Mouse (Mus musculus) intestine, embryonic 14.5 days (tissue): ENCODE results near the gene Fam185a. TPM values are rescaled to one million over a fixed set of nuclear protein-coding genes. Genes with fewer than 3 reads are reported as not detected.

ENCODE experiments used
- ATAC-seq: fragments of 200-750 bp; cut with Nextera tagmentation; replicated peaks from 2 replicates; pipeline ENCODE4 v1.8.0; 2017; ENCODE audit warnings: low read depth, moderate number of reproducible peaks, moderate TSS enrichment, moderate library complexity; ENCODE audit not compliant: low FRiP score, low TSS enrichment
- DNase-seq: peaks from one replicate; pipeline ENCODE4 v3.0.0-alpha.2; 2018; ENCODE audit warnings: low spot score
- H3K27ac ChIP-seq: fragments of 300-500 bp; sonication (generic); 2 replicates; pipeline ENCODE4 v1.5.1; 2014; ENCODE audit warnings: low read depth, mild to moderate bottlenecking, control low read depth
- H3K27me3 ChIP-seq: fragments of 300-500 bp; sonication (generic); replicated peaks from 2 replicates; pipeline ENCODE4 v1.6.1; 2014; ENCODE audit warnings: low read length, control low read depth; ENCODE audit not compliant: control insufficient read depth, insufficient read depth
- H3K36me3 ChIP-seq: fragments of 300-500 bp; sonication (generic); 2 replicates; pipeline ENCODE4 v1.6.1; 2014; ENCODE audit warnings: low read length, control low read depth; ENCODE audit not compliant: control insufficient read depth, insufficient read depth
- H3K4me1 ChIP-seq: fragments of 300-500 bp; sonication (generic); replicated peaks from 2 replicates; pipeline ENCODE4 v1.6.1; 2014; ENCODE audit warnings: low read length, control low read depth, mixed read lengths; ENCODE audit not compliant: control insufficient read depth, insufficient read depth
- H3K4me2 ChIP-seq: fragments of 300-500 bp; sonication (generic); 2 replicates; pipeline ENCODE4 v1.6.1; 2014; ENCODE audit warnings: low read length
- H3K4me3 ChIP-seq: fragments of 300-500 bp; sonication (generic); 2 replicates; pipeline ENCODE4 v1.5.1; 2014; ENCODE audit warnings: low read depth, low read length, control low read depth, mixed read lengths
- H3K9ac ChIP-seq: fragments of 300-500 bp; sonication (generic); 2 replicates; pipeline ENCODE4 v1.6.1; 2014; ENCODE audit warnings: mild to moderate bottlenecking, low read length
- H3K9me3 ChIP-seq: fragments of 300-500 bp; sonication (generic); 2 replicates; pipeline ENCODE4 v1.6.1; 2016; ENCODE audit warnings: low read length, control low read depth; ENCODE audit not compliant: control insufficient read depth
- WGBS: fragments of 180-500 bp; shearing (Covaris S2); extraction: QIAGEN DNeasy Blood & Tissue Kit; methylation state at CpG from one replicate; pipeline ENCODE4 v1.1.7; 2014; 5-methylcytosine and 5-hydroxymethylcytosine counted together
- polyA plus RNA-seq: library from polyadenylated mRNA; unstranded; fragments of >200 nt; fragmentation: Nextera tagmentation; extraction: Ambion mirVana; gene quantifications from 2 replicates; pipeline ENCODE4 v1.2.1, GENCODE M21; 2014

Gene Fam185a
- polyA plus RNA-seq, 1 experiment from 2014 or later: 11.1 TPM

DNA sequence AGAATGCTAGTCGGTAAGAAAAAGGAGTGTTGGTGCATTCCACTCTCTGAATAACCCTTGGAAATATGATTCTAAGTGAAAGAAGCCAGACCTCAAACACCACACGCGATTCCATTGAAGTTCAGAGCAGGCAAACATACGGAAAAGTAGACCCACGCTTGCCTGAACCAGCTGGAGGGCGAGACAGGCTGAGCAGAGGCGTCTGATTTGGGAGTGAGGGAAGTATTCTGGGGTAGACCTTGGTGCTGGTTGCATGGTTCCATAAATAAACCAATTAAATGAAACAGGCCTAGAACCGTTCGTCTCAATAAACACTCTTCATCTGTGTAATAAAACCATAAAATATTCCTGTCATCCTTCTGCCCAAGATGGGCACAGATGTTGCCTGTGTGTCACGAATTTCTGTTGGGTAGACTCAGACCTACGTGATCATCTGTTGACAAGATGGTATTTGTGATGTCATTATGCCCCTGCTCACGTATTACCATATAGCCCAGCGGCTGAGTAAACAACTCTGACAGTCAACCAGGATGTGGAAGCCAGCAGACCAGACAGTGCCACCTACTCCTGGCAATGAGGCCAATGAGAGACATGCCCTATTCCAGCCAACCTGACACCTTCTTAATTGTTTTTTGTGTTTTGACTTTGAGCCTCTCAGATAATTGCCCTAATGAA, 78.3 kb downstream of the Fam185a start:
- ATAC-seq (no peak; the same call in 1 of the 2 replicates), DNase-seq (no peak)
- no peaks in the 10 kb centered on the region for H3K9me3 ChIP-seq
- 53% methylated on average over 13 of the region's 13 CpGs for WGBS
- H3K4me2 ChIP-seq: no peak overlapping the region
- H3K9ac ChIP-seq: no peak overlapping the region
- peaks cover 16% of the 10 kb centered on the region; the same call in 1 of the 2 replicates for H3K4me1 ChIP-seq
- no peak overlapping the region for H3K4me3 ChIP-seq
- no peaks in the 10 kb centered on the region for H3K36me3 ChIP-seq
- H3K27me3 ChIP-seq: no peaks in the 10 kb centered on the region
- H3K27ac ChIP-seq: no peak overlapping the region

GRCm38 (mm10) chr5:21505159-21505558, 80.4 kb downstream of the Fam185a start:
- H3K36me3 ChIP-seq: no peaks in the 10 kb centered on the region
- H3K4me2 ChIP-seq: no peak overlapping the region
- H3K4me1 ChIP-seq: peaks cover 10% of the 10 kb centered on the region; the same call in 1 of the 2 replicates
- H3K9ac ChIP-seq: no peak overlapping the region
- ATAC-seq: no peak
- H3K4me3 ChIP-seq: no peak overlapping the region
- 72% methylated on average over 8 of the region's 8 CpGs for WGBS
- no peak overlapping the region for H3K27ac ChIP-seq
- DNase-seq: no peak
- H3K27me3 ChIP-seq: no peaks in the 10 kb centered on the region
- H3K9me3 ChIP-seq: no peaks in the 10 kb centered on the region

DNA sequence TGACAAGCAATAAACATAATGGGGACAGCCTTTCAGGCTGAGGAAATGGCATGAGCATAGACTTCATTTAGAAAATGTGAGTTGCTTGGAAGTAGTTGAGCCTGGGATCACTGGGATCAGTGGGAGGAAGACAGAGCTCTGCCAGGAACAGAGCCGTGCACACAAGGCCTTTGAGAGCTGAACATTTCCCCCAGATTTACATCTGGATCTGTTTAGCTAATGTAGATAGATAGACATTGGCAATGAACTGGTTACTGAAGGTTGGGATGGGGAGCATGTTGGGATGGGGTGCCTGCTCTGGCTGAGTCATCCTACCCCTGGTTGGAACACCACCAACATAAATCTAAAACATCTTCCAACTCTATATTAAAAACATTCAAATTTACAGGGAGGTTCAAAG, 82.1 kb downstream of the Fam185a start:
- Histone ChIP-seq H3K9me3 (no peaks in the 10 kb centered on the region), H3K4me3 (no peak overlapping the region), H3K4me2 (no peak overlapping the region), H3K36me3 (no peaks in the 10 kb centered on the region), H3K27ac (no peak overlapping the region), H3K4me1 (no peaks in the 10 kb centered on the region), H3K9ac (no peak overlapping the region), H3K27me3 (no peaks in the 10 kb centered on the region)
- ATAC-seq (no peak), DNase-seq (no peak)
- 62% methylated on average over 1 of the region's 1 CpGs for WGBS

- Histone ChIP-seq H3K4me2 (no peak overlapping the region), H3K9ac (no peak overlapping the region), H3K4me3 (no peak overlapping the region), H3K27me3 (no peaks in the 10 kb centered on the region), H3K27ac (no peak overlapping the region), H3K4me1 (peaks cover 14% of the 10 kb centered on the region; the same call in 1 of the 2 replicates), H3K9me3 (no peaks in the 10 kb centered on the region), H3K36me3 (no peaks in the 10 kb centered on the region)
- ATAC-seq (no peak), DNase-seq (no peak)
- WGBS: 70% methylated on average over 4 of the region's 4 CpGs
Observed at GRCm38 (mm10) chr5:21509801-21510200, 85.0 kb downstream of the Fam185a start.

GRCm38 (mm10) chr5:21513363-21513762, 88.6 kb downstream of the Fam185a start:
- no peak for DNase-seq
- 44% methylated on average over 10 of the region's 10 CpGs for WGBS
- no peaks in the 10 kb centered on the region for H3K27me3 ChIP-seq
- H3K9me3 ChIP-seq: no peaks in the 10 kb centered on the region
- no peaks in the 10 kb centered on the region for H3K36me3 ChIP-seq
- H3K4me1 ChIP-seq: peaks cover 14% of the 10 kb centered on the region; the same call in 1 of the 2 replicates
- no peak overlapping the region for H3K4me2 ChIP-seq
- H3K4me3 ChIP-seq: no peak overlapping the region
- H3K9ac ChIP-seq: no peak overlapping the region
- H3K27ac ChIP-seq: peak overlapping the region; percentile 75; the same call in 1 of the 2 replicates
- no peak for ATAC-seq

DNA sequence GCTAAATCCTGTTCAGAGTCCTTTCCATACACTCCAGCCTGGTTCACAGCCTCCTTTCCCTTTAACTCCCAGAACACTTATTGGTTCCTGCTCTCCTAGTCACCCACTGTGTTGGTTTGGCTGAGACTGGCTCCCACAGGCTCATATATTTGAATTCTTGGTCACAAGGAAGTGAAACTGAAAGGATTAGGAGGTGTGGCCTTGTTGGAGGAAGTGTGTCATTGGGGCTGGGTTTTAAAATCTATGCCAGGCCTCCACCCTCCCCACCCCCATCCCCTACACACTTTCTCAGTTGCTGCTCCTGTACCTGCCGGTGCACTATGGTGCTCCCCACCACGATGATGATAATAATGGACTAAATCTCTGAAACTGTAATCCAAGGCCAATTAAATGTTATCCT, 92.8 kb downstream of the Fam185a start:
- no peaks in the 10 kb centered on the region for H3K36me3 ChIP-seq

GRCm38 (mm10) chr5:21518207-21518606, 93.4 kb downstream of the Fam185a start:
- ATAC-seq: no peak
- no peaks in the 10 kb centered on the region for H3K9me3 ChIP-seq
- no peak for DNase-seq
- no peak overlapping the region for H3K9ac ChIP-seq
- 78% methylated on average over 4 of the region's 4 CpGs for whole genome bisulfite sequencing
- no peak overlapping the region for H3K4me3 ChIP-seq
- H3K27ac ChIP-seq: no peak overlapping the region
- no peaks in the 10 kb centered on the region for H3K27me3 ChIP-seq
- peaks cover 8% of the 10 kb centered on the region; the same call in 1 of the 2 replicates for H3K4me1 ChIP-seq
- no peaks in the 10 kb centered on the region for H3K36me3 ChIP-seq
- no peak overlapping the region for H3K4me2 ChIP-seq

More for the DNA sequence above, 92.8 kb downstream of the Fam185a start:
- Histone ChIP-seq H3K4me3 (no peak overlapping the region), H3K27ac (no peak overlapping the region), H3K4me2 (no peak overlapping the region), H3K9ac (no peak overlapping the region), H3K27me3 (no peaks in the 10 kb centered on the region), H3K4me1 (peaks cover 14% of the 10 kb centered on the region; the same call in 1 of the 2 replicates), H3K9me3 (no peaks in the 10 kb centered on the region)
- DNase-seq (no peak), ATAC-seq (no peak)
- 87% methylated on average over 2 of the region's 2 CpGs for WGBS

DNA sequence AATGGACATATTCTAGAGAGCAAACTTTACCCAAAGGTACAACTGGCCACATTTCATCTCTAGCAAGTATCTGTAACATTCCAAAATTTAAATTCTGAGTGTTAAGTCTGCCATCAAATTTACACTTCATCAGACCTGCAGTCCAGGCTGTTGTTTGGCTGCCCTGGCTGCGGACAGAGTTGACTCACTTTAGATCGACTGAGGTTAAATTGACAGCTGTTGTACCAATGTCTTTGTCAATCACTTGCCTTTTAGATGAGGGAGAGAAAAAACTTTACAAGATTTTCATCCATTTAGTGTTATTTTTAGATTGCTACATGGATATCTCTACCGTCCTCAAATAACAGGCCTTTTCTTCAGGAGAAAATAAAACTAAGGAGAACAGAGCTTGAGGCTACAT, 94.4 kb downstream of the Fam185a start:
- no peaks in the 10 kb centered on the region for H3K9me3 ChIP-seq
- no peak overlapping the region for H3K4me2 ChIP-seq
- no peak overlapping the region for H3K27ac ChIP-seq
- ATAC-seq: no peak
- no peaks in the 10 kb centered on the region for H3K36me3 ChIP-seq
- no peaks in the 10 kb centered on the region for H3K27me3 ChIP-seq
- H3K9ac ChIP-seq: no peak overlapping the region
- WGBS: 83% methylated on average over 3 of the region's 3 CpGs
- H3K4me1 ChIP-seq: no peaks in the 10 kb centered on the region
- DNase-seq: no peak
- H3K4me3 ChIP-seq: no peak overlapping the region
